Mouse (Mus musculus): Measurements from ENCODE around the gene Ankrd54.

DNA sequence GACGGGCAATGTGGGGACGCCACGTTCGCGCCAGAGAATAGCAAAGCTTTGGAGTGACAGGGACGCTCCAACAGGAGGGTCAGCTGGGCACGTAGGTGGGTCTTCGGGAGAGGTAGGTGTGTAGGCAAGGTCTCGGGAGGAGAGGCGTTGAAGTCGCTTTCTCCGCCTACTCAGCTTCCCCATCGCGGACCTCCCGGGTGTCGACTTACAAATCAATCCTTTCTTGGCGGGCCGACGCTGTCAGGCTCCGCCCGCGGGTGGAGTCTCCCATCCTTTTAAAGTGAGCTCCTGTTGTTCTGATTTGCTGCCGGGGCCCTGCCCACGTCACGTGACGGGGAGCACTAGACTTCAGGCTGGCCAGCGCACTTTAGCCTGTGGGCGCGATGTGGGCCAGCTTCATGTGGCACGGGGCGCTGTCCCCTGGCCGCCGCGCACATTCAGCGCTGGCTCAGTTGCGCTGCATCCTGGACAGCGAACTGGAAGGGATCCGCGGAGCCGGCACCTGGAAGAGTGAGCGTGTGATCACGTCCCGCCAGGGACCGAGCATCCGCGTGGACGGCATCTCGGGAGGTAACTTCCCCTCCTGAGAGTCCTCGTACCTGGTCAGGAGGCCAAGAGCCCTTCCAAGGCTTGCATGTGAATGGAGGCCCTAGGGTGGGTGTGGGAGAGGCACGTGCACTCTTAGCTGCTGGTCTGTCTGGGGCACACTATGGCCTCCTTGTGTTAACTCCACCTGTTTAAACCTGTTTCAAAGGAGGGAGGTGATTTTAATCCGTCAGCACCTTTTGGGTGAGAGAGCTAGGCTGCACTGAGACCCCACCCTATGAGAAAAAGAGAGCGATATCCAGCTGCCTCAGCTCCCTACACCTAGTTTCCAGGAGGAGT, 31.9 kb downstream of the Ankrd54 start:
- TF ChIP-seq CTCF (IDR thresholded peaks at IDR 0.05; ENCODE audit: low read depth): no peak
- no peak for TF ChIP-seq EP300 (IDR thresholded peaks at IDR 0.05; ENCODE audit: low read depth)
